Mouse (Mus musculus): ENCODE results near the gene Zbtb22.
"Not testable (repeated sequence)": the region's sequence is repeated elsewhere in the genome, so short reads cannot be mapped to it uniquely, and the experiment has no call there.

Zbtb22 gene

DNA sequence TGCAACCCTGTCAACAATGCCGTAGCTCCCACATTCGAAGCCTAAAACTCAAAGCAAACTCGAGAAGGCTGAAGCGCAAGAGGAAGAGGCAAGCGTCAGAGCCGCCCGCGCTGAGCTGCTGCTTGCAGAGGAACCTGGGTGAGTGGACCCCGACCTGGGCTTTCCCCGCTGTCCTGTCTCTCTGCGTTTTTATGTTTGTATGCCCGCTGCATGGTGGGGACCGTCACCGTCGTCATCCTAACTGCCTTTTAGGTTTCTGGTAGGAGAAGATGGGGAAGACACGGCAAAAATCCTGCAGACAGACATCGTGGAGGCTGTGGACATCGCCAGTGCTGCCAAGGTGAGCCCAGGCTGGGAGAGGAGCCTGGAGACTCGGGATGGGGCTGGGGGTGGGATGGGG is 25.7 kb downstream of the Zbtb22 start:
- DNase-seq (ENCODE audit: low spot score) = no peak

DNA sequence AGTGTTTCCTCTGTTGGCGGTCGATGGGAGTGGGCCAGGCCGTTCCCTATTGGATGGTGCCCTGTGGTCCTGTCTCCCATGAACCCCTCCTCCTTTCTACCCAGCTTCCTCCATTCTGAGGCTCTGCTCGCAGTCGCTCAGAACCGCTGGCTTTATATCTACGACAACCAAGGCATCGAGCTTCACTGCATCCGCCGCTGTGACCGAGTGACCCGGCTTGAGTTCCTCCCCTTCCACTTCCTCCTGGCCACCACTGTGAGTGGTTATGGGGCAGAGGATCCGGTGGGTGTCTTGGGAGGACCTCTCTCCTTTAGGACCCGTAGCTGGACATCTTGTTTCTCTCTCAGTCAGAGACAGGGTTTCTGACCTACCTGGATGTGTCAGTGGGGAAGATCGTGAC is 27.8 kb downstream of the Zbtb22 start:
- DNase-seq (ENCODE audit: low spot score) = no peak

DNA sequence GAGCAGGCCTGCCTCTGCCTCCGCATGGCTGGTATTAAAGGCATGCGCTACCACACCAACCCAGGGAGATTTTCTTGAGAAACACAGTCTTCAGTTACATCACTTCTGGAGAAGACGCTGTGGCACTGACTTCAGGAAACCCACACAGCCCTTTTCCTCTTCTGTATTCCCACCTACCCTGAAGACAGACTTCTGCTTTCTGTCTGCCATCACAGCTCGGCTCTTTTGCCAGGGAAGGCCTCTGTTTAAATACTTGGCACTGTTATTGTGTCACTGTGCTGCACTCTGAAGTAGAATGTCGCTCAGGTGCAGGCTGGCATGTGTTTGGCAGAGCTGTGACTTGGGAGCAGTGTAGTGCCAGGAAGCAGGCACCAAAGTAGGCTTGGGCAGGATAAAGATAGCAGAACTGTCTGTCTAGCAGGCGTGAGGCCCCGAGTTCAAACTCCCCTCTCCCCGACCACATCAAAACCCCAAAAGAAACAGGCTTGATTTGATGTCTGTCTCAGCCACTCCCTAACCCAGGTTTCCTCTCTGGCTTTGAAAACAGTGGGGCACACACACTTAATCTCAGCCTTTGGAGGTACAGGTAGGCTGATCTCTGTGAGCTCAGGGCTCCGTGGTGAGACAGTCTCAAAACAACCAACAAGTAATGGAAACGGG is 31.9 kb downstream of the Zbtb22 start:
- no peak for DNase-seq (ENCODE audit: low spot score)

DNA sequence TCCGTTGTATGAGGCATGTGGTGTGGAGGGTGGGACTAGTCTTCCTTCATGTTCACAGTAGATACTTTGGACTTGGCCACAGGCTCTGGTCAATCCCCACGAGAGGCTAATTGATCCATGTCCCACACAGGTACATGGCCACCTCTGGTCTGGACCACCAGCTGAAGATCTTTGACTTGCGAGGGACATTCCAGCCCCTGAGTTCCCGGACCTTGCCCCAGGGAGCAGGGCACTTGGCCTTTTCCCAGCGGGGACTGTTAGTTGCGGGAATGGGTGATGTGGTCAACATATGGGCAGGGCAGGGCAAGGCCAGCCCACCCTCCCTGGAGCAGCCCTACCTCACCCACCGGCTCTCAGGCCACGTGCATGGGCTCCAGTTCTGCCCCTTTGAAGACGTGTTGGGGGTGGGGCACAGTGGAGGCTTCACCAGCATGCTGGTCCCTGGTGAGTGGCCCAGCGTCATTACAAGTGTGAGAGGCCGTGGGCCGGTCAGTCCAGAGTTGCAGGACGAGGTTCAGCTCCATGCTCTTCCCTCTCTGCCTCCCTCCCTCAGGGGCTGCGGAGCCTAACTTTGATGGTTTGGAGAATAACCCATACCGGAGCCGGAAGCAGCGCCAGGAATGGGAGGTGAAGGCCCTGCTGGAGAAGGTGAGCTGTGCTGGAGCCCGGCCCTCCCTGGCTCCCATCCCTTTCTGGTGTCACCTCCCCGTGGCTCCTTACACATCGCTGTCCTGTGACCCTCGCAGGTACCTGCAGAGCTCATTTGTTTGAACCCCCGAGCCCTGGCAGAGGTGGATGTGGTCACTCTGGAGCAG is 32.6 kb downstream of the Zbtb22 start:
- no peak for DNase-seq (ENCODE audit: low spot score)

DNA sequence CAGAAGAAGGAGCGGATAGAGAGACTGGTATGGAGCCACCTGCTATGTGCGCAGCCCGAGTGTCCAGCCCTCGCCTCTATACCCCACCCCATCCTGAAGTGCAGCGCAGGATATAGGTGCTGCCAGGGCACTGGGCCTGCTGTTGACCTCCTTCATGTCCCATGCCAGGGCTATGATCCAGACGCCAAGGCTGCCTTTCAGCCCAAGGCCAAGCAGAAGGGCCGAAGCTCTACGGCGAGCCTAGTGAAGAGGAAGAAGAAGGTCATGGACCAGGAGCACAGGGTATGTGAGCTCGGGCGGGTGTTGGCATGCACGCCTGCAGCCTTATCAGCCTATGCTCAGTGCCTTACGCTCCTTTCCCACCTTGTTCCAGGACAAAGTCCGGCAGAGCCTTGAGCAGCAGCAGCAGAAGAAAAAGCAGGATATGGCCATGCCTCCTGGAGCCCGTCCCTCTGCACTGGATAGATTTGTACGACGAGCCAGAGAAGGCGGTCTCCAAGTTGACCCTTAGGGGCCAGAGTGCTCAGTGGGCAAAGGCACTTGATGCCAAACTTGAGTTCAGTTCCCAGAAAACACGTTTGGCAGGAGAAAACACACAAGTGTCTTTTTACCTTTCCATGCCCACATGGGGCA is 33.3 kb downstream of the Zbtb22 start:
- DNase-seq (ENCODE audit: low spot score) = no peak

DNA sequence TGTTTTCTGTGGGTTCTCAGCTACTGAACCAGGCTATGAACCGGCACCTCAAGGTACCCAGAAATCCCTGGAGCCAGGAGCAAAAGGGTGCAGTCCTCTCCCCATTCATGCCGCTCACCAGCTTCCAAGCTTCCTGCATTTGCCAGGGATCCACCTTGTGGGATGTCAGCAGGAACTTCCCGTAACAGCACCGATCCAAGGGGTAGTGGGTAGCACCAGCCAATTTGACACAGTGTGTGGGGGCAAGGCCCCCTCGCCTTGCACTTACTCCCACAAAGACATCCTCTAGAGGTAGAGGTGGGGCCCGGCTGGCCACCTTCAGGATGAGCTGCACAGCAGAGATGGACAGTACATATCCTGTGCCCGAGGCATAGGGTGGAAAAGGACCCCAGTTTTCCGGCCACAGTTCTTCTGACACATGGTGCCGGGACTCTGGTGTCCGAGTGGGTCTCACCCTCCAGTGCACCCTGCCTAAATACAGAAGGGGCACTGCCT is 34.5 kb downstream of the Zbtb22 start:
- no peak for DNase-seq (ENCODE audit: low spot score)

DNA sequence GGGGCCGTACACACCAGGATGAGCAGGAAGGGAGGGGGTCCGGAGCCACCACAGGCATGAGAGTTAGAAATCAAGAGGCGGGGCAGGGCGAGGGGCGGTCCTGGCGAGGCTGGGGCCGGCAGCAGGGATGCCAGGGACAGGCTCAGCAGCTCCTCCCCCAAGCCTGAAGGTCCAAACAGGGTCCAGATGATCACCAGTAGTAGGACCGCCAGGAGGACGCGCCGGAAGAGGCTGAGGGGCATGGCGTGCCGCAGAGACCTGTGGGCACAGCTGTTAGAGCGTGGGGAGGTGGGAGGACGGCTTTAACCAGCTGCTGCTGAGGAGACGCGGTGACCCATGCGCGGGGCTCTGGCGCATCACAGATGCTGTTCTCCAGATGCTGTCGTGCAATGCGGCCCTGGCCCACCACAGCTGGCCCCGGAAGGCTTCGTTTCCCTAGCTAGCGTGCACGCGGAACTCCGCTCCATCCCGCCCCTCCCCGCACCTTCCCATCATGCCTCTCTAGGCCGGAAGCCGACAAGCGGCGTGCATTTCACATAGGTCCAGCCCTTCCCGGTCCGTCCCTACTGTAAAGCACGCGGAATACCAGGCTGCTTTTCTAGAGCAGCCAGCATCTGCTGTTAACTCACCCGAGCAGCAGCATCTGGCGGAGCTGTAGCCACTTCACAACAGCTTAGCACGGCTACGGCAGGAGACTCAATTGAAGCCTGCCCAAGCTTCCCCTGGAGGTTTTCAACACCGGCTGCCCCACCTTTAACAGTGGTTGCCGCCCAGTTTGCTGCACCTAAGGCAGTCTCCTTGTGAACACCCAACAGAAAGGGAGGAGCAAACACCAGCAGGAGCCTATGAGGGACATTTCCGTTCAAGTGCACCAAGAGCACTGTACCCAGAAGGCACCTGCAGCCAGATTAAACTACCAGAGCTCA is 35.6 kb downstream of the Zbtb22 start, which contains the start of gene B3galt4:
Gene B3galt4 (minus strand): TSS at position 468 of the 926 bp plus-strand sequence.
- peak; percentile 82 for DNase-seq (ENCODE audit: low spot score)

DNA sequence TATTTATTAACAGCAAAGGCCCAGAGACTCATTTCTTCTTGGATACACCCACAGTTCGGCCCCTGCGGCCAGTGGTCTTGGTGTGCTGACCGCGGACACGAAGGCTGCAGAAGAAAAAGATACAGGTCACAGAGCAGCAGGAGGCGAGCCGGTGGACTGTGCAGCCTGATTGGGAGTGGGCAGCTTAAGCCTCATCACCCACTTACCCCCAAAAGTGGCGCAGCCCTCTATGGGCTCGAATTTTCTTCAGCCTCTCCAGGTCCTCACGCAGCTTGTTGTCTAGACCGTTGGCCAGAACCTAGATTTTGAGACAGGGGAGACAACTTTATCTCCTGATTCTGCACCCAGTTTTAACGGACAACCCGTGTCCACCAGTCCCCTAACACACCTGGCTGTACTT is 36.3 kb downstream of the Zbtb22 start:
- DNase-seq (ENCODE audit: low spot score) = not testable (repeated sequence)

DNA sequence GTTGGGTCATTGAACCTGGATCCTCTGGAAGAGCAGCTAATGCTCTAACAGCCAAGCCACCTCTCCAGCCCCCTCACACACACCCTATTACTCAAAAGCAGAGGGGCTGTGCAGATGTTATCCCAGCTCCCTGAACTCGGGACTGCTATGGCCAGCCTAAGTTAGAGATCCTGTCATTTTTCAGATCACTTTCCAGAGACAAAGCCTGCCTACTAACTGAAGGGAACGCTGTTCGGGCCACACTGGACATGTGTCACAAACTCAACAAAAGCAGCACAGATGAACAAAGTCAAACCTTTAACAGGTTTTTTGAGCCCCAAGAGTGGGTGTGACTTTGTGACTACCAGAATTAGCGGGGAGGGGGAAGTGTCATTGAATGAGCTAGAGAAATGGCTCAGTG is 37.2 kb downstream of the Zbtb22 start:
- no peak for DNase-seq (ENCODE audit: low spot score)

DNA sequence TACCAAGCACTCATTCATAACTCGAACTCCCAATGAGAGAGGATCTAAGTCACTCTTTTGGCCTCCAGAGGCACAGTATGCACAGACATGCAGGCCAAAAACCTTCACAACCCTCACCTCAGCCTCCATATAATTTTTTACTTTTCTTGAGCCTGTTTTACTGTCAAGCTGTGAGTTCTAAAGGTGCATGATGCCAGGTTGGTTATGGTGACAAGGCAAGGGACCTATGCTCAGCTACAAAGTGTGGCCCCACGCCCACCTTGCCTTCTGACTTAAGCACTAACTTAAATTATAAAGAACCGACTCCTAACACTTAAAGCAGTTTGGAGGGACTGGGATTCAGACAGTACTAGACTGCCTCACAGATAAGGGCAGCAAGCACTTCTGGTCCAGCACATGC is 37.6 kb downstream of the Zbtb22 start:
- no peak for DNase-seq (ENCODE audit: low spot score)

DNA sequence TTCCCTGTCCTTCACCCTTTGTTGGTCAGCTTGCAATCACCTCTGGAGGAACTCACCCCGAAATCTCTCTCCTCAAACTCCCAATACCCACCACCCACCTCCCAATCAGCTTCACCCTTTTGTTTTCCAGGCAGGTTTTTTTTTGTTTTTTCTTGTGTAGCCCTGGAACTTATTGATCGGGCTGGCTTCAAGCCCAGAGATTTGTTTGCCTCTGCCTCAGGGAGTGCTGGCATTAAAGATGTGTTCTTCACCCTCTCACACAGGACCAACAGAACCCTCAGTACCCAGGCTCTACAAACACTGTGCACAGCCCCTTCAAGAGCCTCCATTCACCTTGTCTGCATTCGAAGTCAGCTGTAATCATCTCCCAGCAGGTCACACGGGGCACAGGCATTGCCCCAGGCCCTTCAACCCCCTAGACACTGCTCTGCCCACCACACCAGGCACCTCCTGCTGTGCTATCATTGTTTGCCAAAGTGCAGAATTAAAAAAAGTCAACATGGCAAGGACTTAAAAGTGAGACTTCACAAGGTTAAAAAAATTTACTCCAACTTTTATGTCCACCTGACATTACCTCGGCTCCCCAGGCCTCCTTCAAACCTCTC is 38.4 kb downstream of the Zbtb22 start:
- DNase-seq (ENCODE audit: low spot score) = no peak

DNA sequence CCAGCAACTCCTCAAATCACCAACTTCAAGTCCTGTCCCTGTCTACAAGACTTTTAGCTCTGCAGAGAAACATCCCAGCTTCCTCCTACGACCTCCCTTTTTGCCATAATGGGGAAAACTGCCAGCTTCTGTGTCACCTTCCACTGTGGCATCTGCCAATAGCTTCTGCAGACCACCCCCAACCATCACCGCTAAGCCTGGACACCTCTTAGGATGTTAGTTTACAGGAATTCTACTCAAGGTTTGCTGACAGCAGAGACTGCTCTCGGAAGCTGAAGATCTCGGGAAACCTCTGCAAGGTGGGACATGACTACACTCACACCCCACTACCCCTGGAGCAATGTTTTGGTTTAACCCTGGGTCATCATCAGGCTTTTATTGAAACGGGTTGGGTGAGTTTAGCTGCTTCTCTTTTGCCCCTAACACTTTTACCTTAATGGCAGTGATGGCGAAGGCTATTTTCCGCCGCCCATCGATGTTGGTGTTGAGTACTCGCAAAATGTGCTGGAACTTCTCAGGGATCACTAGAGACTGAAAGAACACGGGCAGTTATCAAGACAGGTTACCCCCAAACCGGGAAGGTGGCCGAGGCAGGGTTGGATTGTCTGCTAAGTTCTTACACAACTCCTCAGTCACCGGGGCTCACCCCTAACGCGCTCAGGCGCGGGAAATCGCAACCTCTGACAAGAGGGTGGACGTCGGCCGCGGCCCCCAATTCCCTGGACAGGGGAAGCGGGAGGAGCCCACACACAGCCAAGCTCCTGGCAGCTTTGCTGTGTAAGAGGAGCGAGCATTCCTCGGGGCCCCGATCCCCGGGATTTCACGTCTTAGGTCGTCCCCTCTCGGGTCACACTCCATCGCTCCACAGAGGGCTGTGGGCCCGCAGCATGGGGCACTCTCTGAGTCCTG is 39.2 kb downstream of the Zbtb22 start:
- DNase-seq (ENCODE audit: low spot score) = no peak

DNA sequence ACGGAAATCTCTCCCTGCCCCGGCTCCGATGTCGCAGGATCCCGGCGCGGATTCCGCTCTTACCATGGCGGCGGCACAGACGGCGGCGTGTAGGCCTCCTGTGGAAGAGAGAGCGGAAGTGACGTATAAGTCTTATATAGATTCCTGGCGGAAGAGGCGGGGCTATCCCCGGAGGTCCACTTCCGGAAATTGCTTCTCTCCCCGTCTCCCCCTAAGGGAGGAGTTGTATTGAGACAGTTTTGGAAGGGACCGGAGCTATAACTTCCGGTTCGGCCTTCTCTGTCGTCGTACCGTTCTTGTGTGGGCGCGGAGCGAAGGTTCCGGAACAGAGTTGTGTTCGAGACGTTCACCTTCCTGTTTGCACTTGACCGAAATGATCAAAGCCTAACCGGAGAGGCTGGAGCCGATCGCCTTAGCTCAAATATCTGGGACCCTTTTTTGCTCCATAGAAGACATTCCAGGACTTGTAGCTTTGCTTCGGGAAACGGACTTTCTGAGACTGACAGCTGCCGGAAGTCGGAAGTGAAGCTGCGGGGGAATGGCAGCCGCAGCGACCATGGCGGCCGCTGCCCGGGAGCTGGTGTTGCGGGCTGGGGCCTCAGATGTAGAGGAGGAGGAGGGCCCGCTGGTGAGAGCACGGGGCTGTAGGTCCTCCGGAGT is 40.0 kb downstream of the Zbtb22 start, which contains the start of the genes Vps52 and Rps18:
Gene Vps52 (plus strand): TSS at position 258 of the 660 bp plus-strand sequence.
Gene Rps18 (minus strand): TSS at position 447 of the 660 bp plus-strand sequence.
- DNase-seq (ENCODE audit: low spot score) = peak; percentile 97

DNA sequence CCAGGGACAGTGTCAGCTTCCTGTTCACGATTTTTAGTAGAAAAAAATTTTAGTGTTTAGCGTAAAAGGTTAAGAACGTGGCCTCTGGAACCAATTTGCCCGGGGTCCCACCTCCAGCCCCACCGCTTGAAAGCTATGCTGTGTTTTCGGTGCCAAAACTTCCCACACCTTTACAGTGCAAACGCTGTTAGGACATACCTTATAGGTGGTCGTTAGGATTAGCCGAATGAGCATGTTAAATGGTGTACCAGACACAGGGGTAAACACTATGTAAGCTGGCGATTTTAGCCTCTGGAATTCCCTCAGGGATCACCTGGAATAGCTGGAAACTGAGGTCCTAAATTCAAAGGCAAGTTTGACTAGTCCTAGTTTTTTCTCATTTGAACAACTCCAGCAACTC is 40.6 kb downstream of the Zbtb22 start:
- DNase-seq (ENCODE audit: low spot score) = no peak

DNA sequence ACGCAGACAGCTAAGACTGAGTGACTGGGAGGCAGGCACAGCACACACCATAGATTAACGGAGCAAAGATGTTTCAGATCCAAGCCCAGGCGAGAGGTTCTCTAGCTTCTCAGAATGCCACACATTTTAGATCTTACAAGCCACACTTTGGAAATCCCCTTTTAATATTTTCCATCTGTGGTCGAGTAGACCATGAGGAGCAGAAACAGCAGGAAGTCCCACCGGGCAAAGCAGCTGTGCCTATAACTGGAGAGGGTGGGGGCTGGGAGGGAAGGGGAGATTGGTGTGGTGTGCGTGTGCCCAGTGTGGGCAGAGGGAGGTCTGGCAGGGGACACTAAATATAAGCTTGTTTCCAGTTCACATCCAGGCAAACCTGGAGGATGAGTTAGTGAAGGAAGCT is 41.8 kb downstream of the Zbtb22 start:
- no peak for DNase-seq (ENCODE audit: low spot score)

DNA sequence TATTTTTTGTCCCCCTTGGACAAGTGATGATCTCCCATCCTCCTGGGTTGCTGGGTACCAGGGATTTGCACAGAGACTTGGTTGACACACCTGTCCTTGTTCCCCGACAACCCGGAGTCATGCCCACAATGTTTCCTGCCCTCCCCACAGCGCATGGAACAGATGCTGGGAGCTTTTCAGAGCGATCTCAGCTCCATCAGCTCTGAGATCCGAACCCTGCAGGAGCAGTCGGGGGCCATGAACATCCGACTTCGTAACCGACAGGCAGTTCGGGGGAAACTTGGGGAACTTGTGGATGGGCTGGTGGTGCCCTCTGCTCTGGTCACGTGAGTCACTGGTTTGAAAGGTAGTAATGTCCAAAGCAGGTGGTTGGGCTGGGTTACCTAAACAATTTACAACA is 42.7 kb downstream of the Zbtb22 start:
- no peak for DNase-seq (ENCODE audit: low spot score)

DNA sequence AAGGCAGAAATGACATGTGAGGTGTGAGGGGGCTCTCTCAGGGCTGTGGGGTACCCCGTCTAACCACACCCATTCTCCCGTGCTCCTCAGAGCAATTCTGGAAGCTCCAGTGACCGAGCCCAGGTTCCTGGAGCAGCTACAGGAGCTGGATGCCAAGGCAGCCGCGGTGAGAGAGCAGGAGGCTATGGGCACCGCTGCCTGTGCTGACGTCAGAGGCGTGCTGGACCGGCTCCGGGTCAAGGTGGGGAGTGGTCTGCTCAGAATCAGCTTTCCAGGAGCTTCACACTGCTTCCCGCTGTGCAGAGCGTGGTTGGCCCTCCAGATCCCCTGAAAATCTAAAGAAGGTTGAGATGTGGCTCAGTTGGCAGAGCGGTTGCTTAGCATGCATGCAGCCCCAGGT is 43.4 kb downstream of the Zbtb22 start:
- DNase-seq (ENCODE audit: low spot score) = no peak

DNA sequence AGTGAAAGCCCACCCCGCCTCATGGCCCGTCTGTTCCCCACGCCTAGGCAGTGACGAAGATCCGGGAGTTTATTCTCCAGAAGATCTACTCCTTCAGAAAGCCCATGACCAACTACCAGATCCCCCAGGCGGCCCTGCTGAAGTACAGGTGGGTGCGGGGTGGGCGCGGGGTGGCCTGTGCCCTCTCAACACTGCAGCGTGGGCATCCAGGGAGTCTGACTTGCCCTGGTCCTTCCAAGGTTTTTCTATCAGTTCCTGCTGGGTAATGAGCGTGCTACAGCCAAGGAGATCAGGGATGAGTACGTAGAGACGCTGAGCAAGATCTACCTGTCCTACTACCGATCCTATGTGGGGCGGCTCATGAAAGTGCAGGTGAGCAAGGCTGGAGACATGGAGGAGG is 44.2 kb downstream of the Zbtb22 start:
- no peak for DNase-seq (ENCODE audit: low spot score)

DNA sequence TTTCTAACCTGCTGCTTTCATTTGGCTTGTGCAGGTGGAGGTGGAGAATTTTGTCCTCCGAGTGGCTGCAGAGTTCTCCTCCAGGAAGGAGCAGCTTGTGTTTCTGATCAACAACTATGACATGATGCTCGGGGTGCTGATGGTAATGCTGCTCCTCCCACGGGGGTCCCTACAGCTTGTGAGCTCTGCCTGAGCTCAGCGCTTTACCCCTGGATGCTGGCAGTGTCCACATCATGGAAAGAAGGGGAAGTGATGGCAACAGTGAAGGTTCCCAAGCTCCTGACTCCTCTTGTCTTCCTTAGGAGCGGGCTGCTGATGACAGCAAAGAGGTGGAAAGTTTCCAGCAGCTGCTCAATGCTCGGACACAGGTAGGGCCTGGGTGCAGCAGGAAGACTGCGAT is 47.2 kb downstream of the Zbtb22 start:
- no peak for DNase-seq (ENCODE audit: low spot score)
